Mouse (Mus musculus) lung, postnatal 0 days (tissue): ENCODE measurements around the gene Ptprh. TPM values are rescaled to one million over a fixed set of nuclear protein-coding genes. Genes with fewer than 3 reads are reported as not detected.

Source experiments
- ATAC-seq: fragments of 200-750 bp; cut with Nextera tagmentation; 2 replicates; pipeline ENCODE4 v1.8.0; 2017; ENCODE audit warnings: moderate library complexity
- DNase-seq: peaks from one replicate; pipeline ENCODE4 v3.0.0-alpha.2; 2016; ENCODE audit warnings: low spot score
- H3K27ac ChIP-seq: fragments of 300-500 bp; sonication (generic); 2 replicates; pipeline ENCODE4 v1.5.1; 2014; ENCODE audit warnings: antibody characterized with exemption, mild to moderate bottlenecking, low read length, mixed read lengths
- H3K27me3 ChIP-seq: fragments of 300-500 bp; sonication (generic); replicated peaks from 2 replicates; pipeline ENCODE4 v1.6.1; 2014; ENCODE audit warnings: low read length, mixed read lengths; ENCODE audit not compliant: insufficient read depth
- H3K36me3 ChIP-seq: fragments of 300-500 bp; sonication (generic); 2 replicates; pipeline ENCODE4 v1.6.1; 2014; ENCODE audit warnings: low read length, mixed read lengths; ENCODE audit not compliant: insufficient read depth
- H3K4me1 ChIP-seq: fragments of 300-500 bp; sonication (generic); 2 replicates; pipeline ENCODE4 v1.6.1; 2014; ENCODE audit warnings: antibody characterized with exemption, low read depth, low read length, mixed read lengths; ENCODE audit not compliant: insufficient read depth
- H3K4me2 ChIP-seq: fragments of 300-500 bp; sonication (generic); replicated peaks from 2 replicates; pipeline ENCODE4 v1.6.1; 2014; ENCODE audit warnings: low read depth, mild to moderate bottlenecking, low read length, moderate library complexity, mixed read lengths
- H3K4me3 ChIP-seq: fragments of 300-500 bp; sonication (generic); 2 replicates; pipeline ENCODE4 v1.5.1; 2014; ENCODE audit warnings: low read depth, low read length
- H3K9ac ChIP-seq: fragments of 300-500 bp; sonication (generic); replicated peaks from 2 replicates; pipeline ENCODE4 v1.6.1; 2014; ENCODE audit warnings: low read depth, mild to moderate bottlenecking
- H3K9me3 ChIP-seq: fragments of 300-500 bp; sonication (generic); 2 replicates; pipeline ENCODE4 v1.6.1; 2016; ENCODE audit warnings: low read length, mixed read lengths
- CTCF ChIP-seq: IDR thresholded peaks from 2 replicates; pipeline ENCODE4 v1.5.1; 2016; ENCODE audit warnings: antibody characterized with exemption, mild to moderate bottlenecking
- EP300 ChIP-seq: IDR thresholded peaks from 2 replicates; pipeline ENCODE4 v1.6.1; 2016; ENCODE audit warnings: antibody characterized with exemption, mild to moderate bottlenecking, control low read depth
- WGBS: fragments of 180-500 bp; shearing (Covaris S2); extraction: QIAGEN DNeasy Blood & Tissue Kit; methylation state at CpG from one replicate; pipeline ENCODE4 v1.1.7; 2014; 5-methylcytosine and 5-hydroxymethylcytosine counted together
- polyA plus RNA-seq: library from polyadenylated mRNA; unstranded; fragments of >200 nt; fragmentation: Nextera tagmentation; extraction: Ambion mirVana; gene quantifications from 2 replicates; pipeline ENCODE4 v1.2.1, GENCODE M21; 2015

Gene Ptprh
- polyA plus RNA-seq, 1 experiment from 2014 or later = not detected

- Histone ChIP-seq H3K4me2 (no peak overlapping the region), H3K4me1 (no peaks in the 10 kb centered on the region), H3K27me3 (no peaks in the 10 kb centered on the region), H3K4me3 (no peak overlapping the region), H3K36me3 (no peaks in the 10 kb centered on the region), H3K27ac (no peak overlapping the region), H3K9ac (no peak overlapping the region), H3K9me3 (no peaks in the 10 kb centered on the region)
- ATAC-seq (no peak), DNase-seq (no peak)
- TF ChIP-seq EP300 = no peak
- 0 out of 2 replicates have a peak, but pooled peaks have one; percentile 8 for TF ChIP-seq CTCF
- 90% methylated on average over 3 of the region's 3 CpGs for WGBS
Measured at GRCm38 (mm10) chr7:4562660-4563059, 41.2 kb downstream of the Ptprh start.

- no peaks in the 10 kb centered on the region for H3K4me1 ChIP-seq
- no peak overlapping the region for H3K4me3 ChIP-seq
- DNase-seq (no peak), ATAC-seq (no peak)
- 53% methylated on average over 6 of the region's 6 CpGs for WGBS
- H3K36me3 ChIP-seq = no peaks in the 10 kb centered on the region
- no peak for TF ChIP-seq EP300
- no peak for TF ChIP-seq CTCF
- H3K9me3 ChIP-seq = no peaks in the 10 kb centered on the region
- H3K4me2 ChIP-seq = no peak overlapping the region
- no peak overlapping the region for H3K9ac ChIP-seq
- H3K27me3 ChIP-seq = no peaks in the 10 kb centered on the region
- H3K27ac ChIP-seq = no peak overlapping the region
Measured at GRCm38 (mm10) chr7:4557167-4557560, 46.7 kb downstream of the Ptprh start.

GRCm38 (mm10) chr7:4556256-4557166 is 47.3 kb downstream of the Ptprh start:
- 19% methylated on average over 15 of the region's 15 CpGs for WGBS
- no peak overlapping the region for H3K4me3 ChIP-seq
- ATAC-seq = peak; percentile 85

GRCm38 (mm10) chr7:4547221-4547641 is 56.6 kb downstream of the Ptprh start, which contains the start of gene Syt5:
TSS of gene Syt5 (minus strand) at chr7:4547541.
- TF ChIP-seq CTCF = no peak
- TF ChIP-seq EP300 = no peak
- Histone ChIP-seq H3K36me3 (no peaks in the 10 kb centered on the region), H3K4me1 (peaks cover 5% of the 10 kb centered on the region; the same call in 1 of the 2 replicates), H3K9ac (no peak within 1 kb of the TSS), H3K27ac (no peak within 1 kb of the TSS), H3K27me3 (no peaks in the 10 kb centered on the region), H3K4me2 (peak within 1 kb of the TSS; percentile 59), H3K4me3 (peak within 1 kb of the TSS; percentile 8; the same call in 1 of the 2 replicates), H3K9me3 (no peaks in the 10 kb centered on the region)
- no peak for DNase-seq
- 5% methylated on average over 30 of the region's 33 CpGs for WGBS
- ATAC-seq = peak; percentile 38; the same call in 1 of the 2 replicates

More at GRCm38 (mm10) chr7:4556256-4557166, 47.3 kb downstream of the Ptprh start:
- TF ChIP-seq EP300 (no peak), CTCF (peak; percentile 98)
- H3K9ac ChIP-seq = no peak overlapping the region
- no peaks in the 10 kb centered on the region for H3K36me3 ChIP-seq
- no peaks in the 10 kb centered on the region for H3K9me3 ChIP-seq
- no peak overlapping the region for H3K4me2 ChIP-seq
- peak; percentile 94 for DNase-seq
- no peaks in the 10 kb centered on the region for H3K4me1 ChIP-seq
- H3K27ac ChIP-seq = no peak overlapping the region
- no peaks in the 10 kb centered on the region for H3K27me3 ChIP-seq

GRCm38 (mm10) chr7:4546591-4547131 is 57.2 kb downstream of the Ptprh start:
- Histone ChIP-seq H3K36me3 (no peaks in the 10 kb centered on the region), H3K4me3 (peak overlapping the region; percentile 8; the same call in 1 of the 2 replicates), H3K9me3 (no peaks in the 10 kb centered on the region), H3K9ac (no peak overlapping the region), H3K4me2 (peak overlapping the region; percentile 59), H3K4me1 (peaks cover 5% of the 10 kb centered on the region; the same call in 1 of the 2 replicates), H3K27ac (no peak overlapping the region), H3K27me3 (no peaks in the 10 kb centered on the region)
- WGBS = 2% methylated on average over 25 of the region's 26 CpGs
- DNase-seq (no peak), ATAC-seq (peak; percentile 65)
- TF ChIP-seq EP300 (no peak), CTCF (no peak)

- H3K27ac ChIP-seq = no peak overlapping the region
- H3K27me3 ChIP-seq = no peaks in the 10 kb centered on the region
- TF ChIP-seq CTCF (no peak), EP300 (no peak)
- no peak overlapping the region for H3K4me3 ChIP-seq
- no peak overlapping the region for H3K4me2 ChIP-seq
- ATAC-seq (no peak), DNase-seq (no peak)
- H3K36me3 ChIP-seq = no peaks in the 10 kb centered on the region
- H3K9ac ChIP-seq = no peak overlapping the region
- H3K4me1 ChIP-seq = peaks cover 5% of the 10 kb centered on the region; the same call in 1 of the 2 replicates
- H3K9me3 ChIP-seq = no peaks in the 10 kb centered on the region
- WGBS = 72% methylated on average over 15 of the region's 15 CpGs
Measured at GRCm38 (mm10) chr7:4546050-4546449, 57.8 kb downstream of the Ptprh start.
